Mouse (Mus musculus) large intestine, adult 2 months (tissue): ENCODE results near the gene Gpi1. TPM values are rescaled to one million over a fixed set of nuclear protein-coding genes. Genes with fewer than 3 reads are reported as not detected.
"Not testable (repeated sequence)": the region's sequence is repeated elsewhere in the genome, so short reads cannot be mapped to it uniquely, and the experiment has no call there.

Experiments
- DNase-seq: peaks from one replicate; pipeline ENCODE4 v3.0.0-alpha.2; 2012; ENCODE audit warnings: low read depth, low spot score
- WGBS: fragments of 180-500 bp; shearing (Covaris S2); methylation state at CpG from one replicate; pipeline ENCODE4 v1.1.7; 2018; 5-methylcytosine and 5-hydroxymethylcytosine counted together
- polyA plus RNA-seq: library from polyadenylated mRNA; depleted of rRNA; stranded (reverse); fragments of >200 nt; gene quantifications from 2 replicates; pipeline ENCODE4 v1.2.3, GENCODE M21; 2012

Gene Gpi1
- polyA plus RNA-seq, 1 experiment = 315 TPM

GRCm38 (mm10) chr7:34232785-34233725 lies 2.9 kb upstream of the Gpi1 start:
- 42% methylated on average over 7 of the region's 7 CpGs for WGBS

DNA sequence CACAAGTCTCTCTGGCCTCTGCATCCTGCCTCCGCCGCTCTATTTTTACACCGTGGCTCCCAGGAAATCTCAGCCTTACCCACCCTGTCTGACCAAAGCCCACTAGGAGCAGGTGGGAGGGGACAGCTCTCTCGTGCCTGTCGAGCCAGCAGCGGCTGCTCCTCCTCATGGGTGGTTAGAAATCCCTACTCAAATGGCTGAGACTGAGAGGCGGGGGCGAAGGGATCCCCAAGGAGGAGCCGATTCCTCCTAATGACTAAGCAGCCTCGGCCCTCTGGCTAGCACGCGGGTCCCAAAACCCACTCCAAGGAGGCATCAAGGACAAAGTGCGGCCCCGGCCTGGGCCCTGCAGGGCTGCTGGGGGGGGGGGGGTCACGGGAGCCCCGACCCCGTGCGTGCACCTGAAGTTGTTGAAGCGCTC lies 435 bp downstream of the Gpi1 start:
- no peak for DNase-seq
- WGBS = under 1% methylated on average over 19 of the region's 19 CpGs

More at GRCm38 (mm10) chr7:34232785-34233725, 2.9 kb upstream of the Gpi1 start:
- no peak for DNase-seq

DNA sequence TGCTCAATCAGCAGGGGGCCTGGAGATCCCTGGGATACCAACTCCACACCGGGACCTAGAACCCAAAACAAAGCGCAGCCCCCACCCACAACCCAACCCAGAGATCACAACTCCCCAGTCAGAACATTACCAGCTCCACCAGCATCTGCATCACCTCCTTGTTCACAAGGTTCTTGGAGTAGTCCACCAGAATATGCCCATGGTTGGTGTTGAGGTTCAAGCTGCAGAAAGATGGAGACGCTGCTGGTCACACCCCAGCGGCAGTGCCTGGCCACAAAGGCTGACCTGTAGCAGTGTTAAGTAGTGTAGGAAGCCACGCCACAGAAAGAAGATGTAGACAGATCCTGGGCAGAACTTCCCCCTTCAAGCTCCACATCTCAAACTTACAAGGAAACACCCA lies 983 bp downstream of the Gpi1 start:
- WGBS = 18% methylated on average over 5 of the region's 5 CpGs

GRCm38 (mm10) chr7:34228641-34229040 lies 1.5 kb downstream of the Gpi1 start:
- DNase-seq = no peak
- 20% methylated on average over 7 of the region's 9 CpGs for WGBS

More for the DNA sequence above, 983 bp downstream of the Gpi1 start:
- no peak for DNase-seq

DNA sequence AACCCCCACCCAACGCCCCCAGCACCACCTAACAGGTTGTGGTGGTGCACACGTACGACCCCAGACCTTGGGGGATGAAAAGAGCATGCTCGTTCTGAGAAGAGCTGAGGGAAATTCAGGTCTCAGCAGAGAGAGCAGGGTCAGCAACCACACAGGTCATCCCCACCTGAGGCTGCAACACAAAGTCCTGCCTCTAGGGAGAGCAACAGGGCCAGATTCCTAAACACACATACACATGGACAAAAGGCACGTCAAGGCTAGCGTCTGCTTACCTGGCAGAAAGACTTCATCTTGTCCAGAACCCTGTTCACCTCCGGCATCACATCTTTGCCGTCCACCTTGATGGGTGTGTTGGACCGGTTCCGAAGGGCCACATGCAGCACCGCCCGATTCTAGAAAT lies 3.3 kb downstream of the Gpi1 start:
- 83% methylated on average over 12 of the region's 12 CpGs for WGBS
- DNase-seq = no peak

GRCm38 (mm10) chr7:34226086-34226485 lies 4.0 kb downstream of the Gpi1 start:
- 27% methylated on average over 8 of the region's 8 CpGs for WGBS
- DNase-seq = peak; percentile 31

- 74% methylated on average over 6 of the region's 6 CpGs for WGBS
- DNase-seq = no peak
These were observed 5.8 kb downstream of the Gpi1 start for GRCm38 (mm10) chr7:34224308-34224707.

GRCm38 (mm10) chr7:34222340-34222739 lies 7.8 kb downstream of the Gpi1 start:
- DNase-seq = no peak
- WGBS = 94% methylated on average over 10 of the region's 10 CpGs

DNA sequence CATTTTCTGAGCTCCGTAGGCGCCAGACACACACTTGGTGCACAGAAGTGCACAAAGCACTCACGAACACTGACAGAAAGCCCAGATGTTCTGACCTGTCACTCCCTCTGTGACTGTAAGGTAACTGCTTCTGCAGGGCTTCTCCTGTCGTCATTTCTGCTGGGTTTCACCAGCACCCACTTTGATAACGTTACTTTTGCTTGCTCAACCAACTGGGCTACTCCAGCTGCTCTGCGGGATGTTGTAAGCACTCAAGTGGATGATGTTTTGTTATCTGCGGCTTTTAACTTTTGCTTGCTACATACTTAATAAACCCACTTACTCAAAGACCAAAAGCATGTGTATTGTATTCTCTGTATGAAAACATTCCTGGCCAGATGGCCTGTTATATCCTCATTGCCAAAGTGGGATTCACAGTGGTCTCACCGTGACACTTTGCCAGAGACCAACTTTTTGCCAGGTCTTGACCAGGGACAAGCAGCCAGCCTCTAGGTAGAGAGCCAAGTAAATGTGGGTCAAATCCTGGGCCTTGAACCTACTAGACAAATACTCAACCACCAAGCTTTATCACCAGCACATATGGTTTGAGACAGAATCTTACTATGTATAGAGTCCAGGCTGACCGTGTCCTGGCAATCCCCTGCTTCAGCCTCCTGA lies 8.4 kb downstream of the Gpi1 start:
- DNase-seq = no peak
- WGBS = 87% methylated on average over 9 of the region's 9 CpGs

GRCm38 (mm10) chr7:34218496-34218895 lies 11.6 kb downstream of the Gpi1 start:
- no peak for DNase-seq
- 47% methylated on average over 1 of the region's 1 CpGs for WGBS

- WGBS = 91% methylated on average over 10 of the region's 10 CpGs
These were observed 13.7 kb downstream of the Gpi1 start for GRCm38 (mm10) chr7:34216474-34216873.

DNA sequence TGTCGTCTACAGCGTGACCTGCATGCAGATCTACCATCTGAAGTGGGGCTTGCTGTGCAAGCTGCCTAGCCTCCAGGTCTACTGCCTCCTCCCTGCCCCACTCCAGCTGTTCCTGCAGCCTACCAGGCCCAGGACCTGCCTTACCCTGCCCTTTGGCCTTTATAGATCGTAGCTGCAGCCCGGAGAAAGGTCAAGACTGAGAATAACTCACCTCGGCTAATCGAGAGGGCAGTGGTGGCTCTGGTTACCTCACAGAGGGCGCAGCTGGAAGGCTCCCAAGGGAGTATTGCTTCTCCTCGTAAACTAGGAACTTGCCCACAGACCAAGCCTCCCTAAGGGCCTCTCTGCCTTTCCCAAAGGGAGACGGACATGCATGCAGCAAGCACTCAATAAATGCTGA lies 14.7 kb downstream of the Gpi1 start:
- no peak for DNase-seq
- 54% methylated on average over 9 of the region's 9 CpGs for WGBS

More at GRCm38 (mm10) chr7:34216474-34216873, 13.7 kb downstream of the Gpi1 start:
- no peak for DNase-seq

DNA sequence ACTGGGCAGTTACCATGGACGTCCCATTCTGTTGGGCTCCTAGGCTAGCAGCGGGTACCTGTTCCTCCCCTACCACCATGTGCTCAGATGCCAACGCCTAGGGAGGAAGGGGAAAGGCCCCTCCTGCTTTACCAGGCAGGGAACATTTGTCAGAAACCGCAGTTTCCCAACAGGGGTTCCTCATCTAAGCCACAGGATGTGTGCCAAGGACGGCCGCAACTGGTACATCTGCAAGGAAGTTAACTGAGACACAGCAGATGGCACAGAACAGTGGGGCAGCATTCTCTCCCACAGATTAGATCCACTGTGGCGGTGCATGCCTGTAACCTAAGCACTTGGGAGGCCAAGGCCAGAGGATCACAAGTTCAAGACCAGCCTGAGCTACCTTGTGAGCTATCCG lies 15.5 kb downstream of the Gpi1 start:
- 90% methylated on average over 8 of the region's 8 CpGs for WGBS
- DNase-seq = no peak

DNA sequence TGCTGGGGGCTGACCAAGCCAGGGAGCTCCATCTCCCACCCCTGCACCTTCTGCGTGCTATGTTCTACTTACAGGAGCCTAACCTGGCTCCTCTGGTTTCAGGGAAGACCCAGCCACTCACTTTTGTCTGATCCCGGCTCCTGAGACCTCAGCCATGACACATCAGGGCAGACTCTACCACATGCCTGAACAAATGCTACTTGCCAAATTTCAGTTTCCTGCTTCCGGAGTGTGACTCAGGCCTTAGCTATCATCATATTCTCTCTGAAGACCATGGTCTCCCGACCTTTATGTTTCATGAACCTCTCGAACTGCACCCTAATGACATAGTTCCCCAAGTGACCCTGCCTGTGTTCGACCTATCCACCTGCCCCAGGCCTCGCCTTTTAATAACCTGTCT lies 16.9 kb downstream of the Gpi1 start:
- 59% methylated on average over 7 of the region's 7 CpGs for WGBS
- DNase-seq = no peak

GRCm38 (mm10) chr7:34208027-34208745 lies 21.9 kb downstream of the Gpi1 start:
- DNase-seq = no peak
- WGBS = 93% methylated on average over 9 of the region's 9 CpGs

DNA sequence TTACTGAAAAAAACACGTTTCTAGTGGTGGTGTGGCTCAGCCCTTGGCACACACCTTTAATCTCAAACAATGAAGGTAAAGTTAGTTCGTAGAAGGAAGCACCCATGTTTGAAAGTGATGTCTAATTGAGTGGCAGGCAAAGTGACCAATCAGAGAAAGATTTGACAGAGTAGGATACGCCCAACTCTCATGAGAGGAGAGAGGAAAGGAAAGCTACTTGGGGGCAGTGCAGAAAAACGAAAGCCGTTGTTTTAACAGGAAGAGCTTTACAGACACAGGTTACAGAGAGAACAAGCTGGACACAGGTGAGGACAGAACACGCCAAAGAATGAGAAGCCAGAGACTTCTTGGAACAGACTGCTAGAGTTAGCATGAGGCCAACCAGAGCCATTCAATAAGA lies 23.8 kb downstream of the Gpi1 start:
- DNase-seq = no peak
- WGBS = 87% methylated on average over 6 of the region's 6 CpGs

- 95% methylated on average over 10 of the region's 10 CpGs for WGBS
- not testable (repeated sequence) for DNase-seq
These were observed 28.0 kb downstream of the Gpi1 start for GRCm38 (mm10) chr7:34202147-34202546.

- DNase-seq = no peak
- 91% methylated on average over 2 of the region's 2 CpGs for WGBS
These were observed 29.3 kb downstream of the Gpi1 start for GRCm38 (mm10) chr7:34200829-34201228.

DNA sequence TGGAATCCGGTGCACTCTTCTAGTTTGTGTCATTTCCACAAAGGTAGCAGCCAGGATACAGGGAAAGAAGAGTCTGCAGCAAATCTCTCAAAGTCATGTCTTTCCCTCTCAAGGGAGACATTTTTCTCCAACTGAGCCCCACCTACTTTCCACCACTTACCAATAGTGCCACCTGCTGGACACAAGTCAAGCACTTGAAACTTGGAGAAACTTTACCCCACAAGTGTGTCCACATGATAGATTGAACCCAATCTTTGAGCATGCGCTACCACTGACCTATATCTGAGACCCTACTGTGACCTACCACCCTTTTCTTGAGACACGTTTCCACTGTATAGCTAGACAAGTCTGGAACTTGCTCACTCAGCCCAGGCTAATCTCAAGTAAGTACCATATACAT lies 31.8 kb downstream of the Gpi1 start:
- 54% methylated on average over 3 of the region's 3 CpGs for WGBS
- DNase-seq = no peak
